Mouse (Mus musculus): ENCODE results near the gene St8sia1.

- no peak for TF ChIP-seq GATA1 (IDR thresholded peaks at IDR 0.05; ENCODE audit: low read length)
- TF ChIP-seq TAL1 (IDR thresholded peaks at IDR 0.05; ENCODE audit: low read length): no peak
Measured at GRCm38 (mm10) chr6:142780574-142781033, 183.6 kb downstream of the St8sia1 start.
